ENCODE assay signal across 8 mouse cellular contexts in the genomic region with DNA sequence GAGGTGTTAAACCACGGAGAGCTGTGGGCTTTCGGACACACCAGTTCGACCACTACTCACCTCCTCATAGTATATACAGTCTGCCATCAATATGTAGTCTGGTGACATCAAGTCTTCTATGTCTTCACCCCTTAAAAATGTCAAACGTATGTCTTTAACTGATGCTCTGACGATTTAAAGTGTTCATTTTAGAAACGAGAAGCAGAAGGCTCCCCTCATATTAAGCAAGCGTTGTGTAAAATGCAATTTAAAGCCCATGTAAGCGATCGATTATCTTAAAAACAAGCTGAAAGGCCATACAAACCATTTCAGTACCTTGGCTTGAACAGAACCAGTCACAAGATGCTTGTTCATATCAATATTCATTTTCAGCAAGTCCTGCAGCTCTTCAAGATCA. TPM values are rescaled to one million over a fixed set of nuclear protein-coding genes. Genes with fewer than 3 reads are reported as not detected.
A peak's percentile ranks its signal among the peaks of the same experiment; 100 is the strongest.
DNase-seq lines count a peak whose midpoint lies in the region; ATAC-seq lines count a peak whose summit lies in the region.

No protein-coding gene starts in this region.

- peak overlapping the region; percentile 77 for H3K27ac ChIP-seq in liver, embryonic 11.5 days (ENCODE audit: low read depth, low read length)

- H3K9me3 ChIP-seq in erythroblast, embryonic 14.5 days (ENCODE audit: control insufficient read depth, low read length): peaks cover 2% of the 10 kb centered on the region; the same call in 1 of the 2 replicates
- H3K9me3 ChIP-seq in liver, embryonic 11.5 days (ENCODE audit: control insufficient read depth, low read length): no peaks in the 10 kb centered on the region

- peaks cover 51% of the 10 kb centered on the region for H3K36me3 ChIP-seq in erythroblast, embryonic 14.5 days (ENCODE audit: control insufficient read depth)
- peaks cover 27% of the 10 kb centered on the region for H3K36me3 ChIP-seq in liver, embryonic 11.5 days (ENCODE audit: control insufficient read depth, insufficient read depth, low read length)

- no peaks in the 10 kb centered on the region for H3K27me3 ChIP-seq in erythroblast, embryonic 14.5 days (ENCODE audit: control insufficient read depth)
- no peaks in the 10 kb centered on the region for H3K27me3 ChIP-seq in liver, embryonic 11.5 days (replicated peaks; ENCODE audit: control insufficient read depth, insufficient read depth, low read length)

- H3K4me1 ChIP-seq in erythroblast, embryonic 14.5 days (ENCODE audit: control insufficient read depth): peaks cover 32% of the 10 kb centered on the region
- H3K4me1 ChIP-seq in liver, embryonic 11.5 days (replicated peaks; ENCODE audit: control insufficient read depth, insufficient read depth, low read length): peaks cover 14% of the 10 kb centered on the region

- ATAC-seq in erythroblast, adult 5-6 weeks (replicated peaks; ENCODE audit: low FRiP score, poor library complexity, severe bottlenecking): no peak
- ATAC-seq in liver, embryonic 11.5 days (replicated peaks; ENCODE audit: low FRiP score): no peak

- 25% methylated on average over 9 of the region's 9 CpGs for WGBS in liver, embryonic 11.5 days

- DNase-seq in thymus, postnatal 0 days (ENCODE audit: low spot score): peak; percentile 13
- DNase-seq in thymus, adult 18-20 months: no peak
- DNase-seq in liver, embryonic 11.5 days (ENCODE audit: low spot score): no peak
- no peak for DNase-seq in right cerebral cortex, adult 2 months (ENCODE audit: low spot score in 2 of 2)
- no peak for DNase-seq in left cerebral cortex, adult 9 months (ENCODE audit: low spot score in 2 of 2)
- no peak for DNase-seq in adrenal gland, adult 18-20 months (ENCODE audit: low spot score in 2 of 2)

- peak overlapping the region; percentile 97 for H3K9ac ChIP-seq in liver, embryonic 11.5 days (ENCODE audit: low read depth, low read length)

- H3K4me3 ChIP-seq in erythroblast, embryonic 14.5 days (replicated peaks): peak overlapping the region; percentile 85
- peak overlapping the region; percentile 91 for H3K4me3 ChIP-seq in liver, embryonic 11.5 days (ENCODE audit: low read depth, low read length)

- peak overlapping the region; percentile 72 for H3K4me2 ChIP-seq in liver, embryonic 11.5 days

RNA-seq across cellular contexts. Expression of a gene that starts 0.6 kb away (rescaled TPM):
- 0.18 and 0.31 TPM in 2 replicates for polyA plus RNA-seq in erythroblast, embryonic 14.5 days (2012)
- 2.3 and 16.3 TPM in 2 replicates for total RNA-seq in erythroblast, adult 5-6 weeks (2015; ENCODE audit: low replicate concordance)
- total RNA-seq in erythroblast, adult 5-6 weeks (2017; ENCODE audit: low replicate concordance): 0.42 and 0.51 TPM in 2 replicates
- 29.6 and 29.9 TPM in 2 replicates for polyA plus RNA-seq in thymus, postnatal 0 days (2015; fragmentation: Nextera tagmentation; extraction: Ambion mirVana)
- 32.5 and 32.6 TPM in 2 replicates for polyA plus RNA-seq in liver, embryonic 11.5 days (2014; fragmentation: Nextera tagmentation; extraction: Ambion mirVana)
- total RNA-seq in adrenal gland, adult 18-20 months (2021): 10 to 100 TPM; 11.9 to 13.3 TPM

Comparison
In these comparisons a context has a peak if more than half of its experiments do, and no peak if none do; other contexts are left out.
1. RNA of a gene that starts 0.6 kb away (polyA plus RNA-seq): 32.5 to 32.6 TPM in liver, embryonic 11.5 days and 29.6 to 29.9 TPM in thymus, postnatal 0 days; 0.18 to 0.31 TPM in erythroblast, embryonic 14.5 days; every median in the first group is over 10 times any median in the second.